Mouse (Mus musculus) brain, embryonic 14.5 days (tissue): Measurements from ENCODE around the gene Lin7a. TPM values are rescaled to one million over a fixed set of nuclear protein-coding genes. Genes with fewer than 3 reads are reported as not detected.

Experiments
- DNase-seq: peaks from one replicate; pipeline ENCODE4 v3.0.0-alpha.2; 2011; ENCODE audit warnings: low read depth
- CTCF ChIP-seq: fragments of 200-500 bp; IDR thresholded peaks from 2 replicates; pipeline ENCODE4 v1.5.1; 2012; ENCODE audit warnings: inconsistent platforms, mild to moderate bottlenecking, moderate library complexity, borderline replicate concordance; ENCODE audit not compliant: insufficient read depth, insufficient read length; ENCODE audit errors: extremely low read depth
- POLR2A ChIP-seq: fragments of 200-500 bp; IDR thresholded peaks from 2 replicates; pipeline ENCODE4 v1.6.1; 2012; ENCODE audit warnings: mild to moderate bottlenecking, inconsistent platforms, borderline replicate concordance; ENCODE audit not compliant: poor library complexity, insufficient read depth, insufficient read length, severe bottlenecking; ENCODE audit errors: extremely low read depth
- polyA plus RNA-seq: library from polyadenylated mRNA; depleted of rRNA; stranded (reverse); fragments of >200 nt; gene quantifications from 2 replicates; pipeline ENCODE4 v1.2.3, GENCODE M21; 2012

Gene Lin7a
- polyA plus RNA-seq, 1 experiment: 14.2 TPM

DNA sequence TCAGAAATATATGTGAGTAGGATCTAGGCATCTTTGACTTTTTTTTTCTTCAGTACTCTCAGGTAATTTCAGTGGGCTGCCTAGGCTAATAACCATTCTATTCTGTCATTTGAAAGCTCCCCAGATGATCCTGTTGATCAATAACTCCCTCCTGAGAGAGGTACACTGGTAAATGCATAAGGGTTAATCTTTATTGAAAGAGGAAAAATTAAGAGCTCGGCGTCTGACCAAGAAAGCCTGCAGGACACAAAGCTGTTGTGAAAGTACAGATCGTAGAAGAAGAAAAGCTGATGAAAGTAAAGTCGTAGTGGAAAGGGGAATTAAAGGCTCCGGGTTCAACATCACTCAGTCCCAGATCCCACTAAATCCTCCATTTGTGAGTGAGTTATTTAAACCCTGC lies 44.2 kb downstream of the Lin7a start:
- no peak for TF ChIP-seq POLR2A
- no peak for TF ChIP-seq CTCF
- no peak for DNase-seq

DNA sequence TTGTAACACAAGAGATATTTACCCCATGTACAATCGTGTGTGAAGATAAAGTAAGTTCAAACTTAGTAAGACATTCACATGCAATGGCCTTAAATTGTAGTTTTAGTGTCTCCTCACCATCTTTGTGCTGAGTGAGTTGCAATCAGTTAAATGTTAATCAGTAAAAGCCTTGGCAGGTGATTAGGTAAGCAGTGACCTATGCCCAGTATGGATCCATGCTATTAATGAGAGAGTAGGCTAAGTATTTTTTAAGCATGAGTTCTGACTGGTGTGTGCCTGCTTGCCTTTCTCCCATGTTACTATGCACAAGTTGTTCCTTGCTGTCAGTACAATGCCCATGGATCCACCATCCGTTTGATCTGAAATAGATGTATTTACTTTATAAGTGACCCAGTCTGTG lies 44.6 kb downstream of the Lin7a start:
- TF ChIP-seq CTCF: no peak
- TF ChIP-seq POLR2A: no peak
- no peak for DNase-seq

DNA sequence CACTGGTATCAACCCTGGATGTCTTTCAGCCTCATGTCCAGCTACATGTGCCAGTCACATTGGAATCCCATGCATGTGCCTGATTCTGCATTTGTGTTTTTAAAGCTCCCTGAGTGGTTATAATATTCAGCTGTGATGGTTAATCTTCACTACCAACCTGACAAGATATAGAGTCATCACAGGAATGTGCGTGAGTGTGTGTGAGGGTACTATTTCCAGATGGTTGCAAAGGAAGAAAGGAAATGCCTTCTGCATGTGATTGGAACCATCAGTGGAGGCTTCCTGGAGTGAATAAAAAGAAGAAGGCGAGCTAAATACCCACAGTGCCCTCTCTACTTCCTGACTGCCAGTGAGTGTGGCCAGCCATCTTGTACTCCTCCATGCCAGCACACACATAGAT lies 48.2 kb downstream of the Lin7a start:
- TF ChIP-seq POLR2A (no peak), CTCF (no peak)
- no peak for DNase-seq

- no peak for TF ChIP-seq POLR2A
- TF ChIP-seq CTCF: no peak
- no peak for DNase-seq
These were observed 52.4 kb downstream of the Lin7a start for GRCm38 (mm10) chr10:107323865-107324264.

- no peak for DNase-seq
- no peak for TF ChIP-seq POLR2A
- no peak for TF ChIP-seq CTCF
These were observed 54.1 kb downstream of the Lin7a start for GRCm38 (mm10) chr10:107325558-107325957.

DNA sequence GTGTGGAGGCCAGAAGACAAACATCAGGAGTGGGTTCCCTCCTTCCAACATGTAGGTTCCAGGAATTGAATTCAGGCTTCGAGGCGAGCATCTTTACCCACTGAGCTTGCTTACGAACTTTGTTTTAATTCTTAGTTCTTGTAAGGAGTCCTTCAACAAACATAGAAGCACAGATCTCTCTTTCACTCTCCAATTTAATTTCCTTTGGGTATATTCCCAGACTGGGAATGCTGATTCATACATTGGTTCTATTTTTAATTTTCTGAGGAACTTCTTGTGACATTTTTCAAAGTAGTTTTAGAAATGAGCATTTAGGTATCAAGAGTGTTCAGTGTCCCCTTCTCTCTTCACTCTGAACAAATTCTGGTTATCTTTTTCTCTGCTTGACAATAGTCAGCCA lies 68.0 kb downstream of the Lin7a start:
- no peak for DNase-seq
- TF ChIP-seq POLR2A (no peak), CTCF (no peak)

DNA sequence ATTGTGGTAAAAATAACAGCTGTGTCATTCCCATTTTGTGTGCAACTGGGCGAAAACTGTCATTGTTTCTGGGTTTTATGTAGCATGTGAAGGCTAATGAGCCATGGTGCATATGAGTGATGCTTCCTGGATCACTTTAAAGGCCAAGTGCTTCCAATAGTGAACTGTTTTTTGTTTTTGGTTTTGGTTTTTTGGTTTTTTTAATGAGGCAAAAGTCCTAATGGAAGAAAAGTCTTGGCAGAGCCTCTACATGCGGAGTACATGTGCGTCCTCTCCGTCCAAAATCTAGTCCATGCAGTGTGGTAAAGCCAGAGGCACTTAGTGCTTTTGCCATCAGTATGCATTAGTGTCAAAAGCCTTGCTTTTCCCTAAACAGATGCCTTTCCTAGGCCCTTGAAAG lies 69.7 kb downstream of the Lin7a start:
- TF ChIP-seq CTCF (no peak), POLR2A (no peak)
- DNase-seq: peak; percentile 70

GRCm38 (mm10) chr10:107344200-107344599 lies 72.7 kb downstream of the Lin7a start:
- DNase-seq: no peak
- no peak for TF ChIP-seq CTCF
- no peak for TF ChIP-seq POLR2A

GRCm38 (mm10) chr10:107347842-107348241 lies 76.4 kb downstream of the Lin7a start:
- DNase-seq: no peak
- TF ChIP-seq CTCF: no peak
- TF ChIP-seq POLR2A: no peak

DNA sequence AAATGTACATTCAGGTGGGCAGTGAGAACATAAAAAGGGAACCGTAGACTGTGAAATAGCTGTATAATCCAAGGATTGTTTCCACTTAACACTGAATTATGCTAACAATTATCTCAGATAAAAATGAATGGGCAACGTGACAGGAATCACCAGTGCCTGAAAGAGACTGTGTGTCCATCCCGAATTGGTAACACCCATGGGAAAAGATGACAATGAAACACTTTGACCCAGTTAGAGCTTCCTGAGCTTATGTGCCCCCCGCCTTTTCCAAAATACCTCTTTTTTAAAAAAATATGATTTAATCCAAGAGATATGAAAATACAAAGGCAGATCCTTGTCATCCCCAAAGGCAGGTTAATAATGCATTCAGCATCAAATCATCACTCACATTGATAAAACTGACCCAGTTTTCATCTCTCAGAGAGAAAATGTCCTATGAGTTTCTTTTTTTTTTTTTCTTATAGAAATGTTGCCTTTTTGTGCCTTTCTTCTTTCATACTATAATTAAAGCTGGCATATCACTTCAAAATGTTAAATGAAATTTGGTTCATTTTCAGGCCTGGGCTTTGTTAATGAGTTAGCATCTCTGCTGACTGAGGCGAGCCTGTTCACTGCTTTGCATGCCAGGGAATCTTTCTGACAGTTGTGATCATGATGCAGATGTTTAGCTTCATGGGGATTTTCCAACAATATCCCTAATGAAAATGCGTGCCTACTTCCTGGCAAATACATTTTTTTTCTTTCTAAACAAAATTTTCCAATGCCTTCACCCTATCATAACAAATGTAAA lies 80.4 kb downstream of the Lin7a start:
- TF ChIP-seq POLR2A (no peak), CTCF (no peak)
- peak; percentile 45 for DNase-seq

DNA sequence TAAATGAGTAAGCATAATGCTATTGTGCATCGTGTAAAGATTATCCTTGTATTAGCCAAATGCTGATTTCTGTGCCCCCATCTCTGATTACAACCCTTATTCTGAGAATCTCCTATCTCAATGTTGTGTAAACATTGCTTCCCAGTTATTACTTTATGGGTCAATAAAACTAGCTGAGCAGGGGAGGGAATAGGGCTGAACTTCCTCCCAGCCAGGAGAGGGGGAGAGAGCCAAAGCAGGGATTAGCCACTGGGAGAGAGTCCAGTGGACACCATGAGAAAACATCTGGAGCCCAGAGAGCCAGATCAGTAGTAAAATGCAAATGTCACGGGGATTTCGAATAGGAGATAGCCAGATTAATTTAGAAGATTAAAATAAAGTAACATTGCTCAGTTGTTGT lies 82.0 kb downstream of the Lin7a start:
- no peak for DNase-seq
- no peak for TF ChIP-seq POLR2A
- TF ChIP-seq CTCF: no peak

- TF ChIP-seq CTCF (no peak), POLR2A (no peak)
- no peak for DNase-seq
These were observed 87.1 kb downstream of the Lin7a start for GRCm38 (mm10) chr10:107358443-107359040.
